Mouse (Mus musculus): ENCODE results near the gene Mob1a. TPM values are rescaled to one million over a fixed set of nuclear protein-coding genes. Genes with fewer than 3 reads are reported as not detected.
"Not testable (repeated sequence)": the region's sequence is repeated elsewhere in the genome, so short reads cannot be mapped to it uniquely, and the experiment has no call there.

Mob1a gene
- total RNA-seq, 2 experiments from 2014 or later: 17.9 to 22.5 TPM

- DNase-seq (ENCODE audit: low spot score in 2 of 2): no peak
Measured at GRCm38 (mm10) chr6:83327591-83328190, 1.9 kb downstream of the Mob1a start.

- no peak for DNase-seq (ENCODE audit: low spot score in 2 of 2)
Measured at GRCm38 (mm10) chr6:83341387-83341786, 15.6 kb downstream of the Mob1a start.

GRCm38 (mm10) chr6:83342957-83343356 is 17.1 kb downstream of the Mob1a start:
- no peak for DNase-seq (ENCODE audit: low spot score in 2 of 2)

- not testable (repeated sequence) for DNase-seq (ENCODE audit: low spot score in 2 of 2)
Measured at GRCm38 (mm10) chr6:83345285-83345684, 19.5 kb downstream of the Mob1a start.

- DNase-seq (ENCODE audit: low spot score in 2 of 2): no peak
Measured at GRCm38 (mm10) chr6:83347916-83348315, 22.1 kb downstream of the Mob1a start.

GRCm38 (mm10) chr6:83348873-83349272 is 23.1 kb downstream of the Mob1a start, which contains the start of gene Bola3:
Gene Bola3 (plus strand): TSS chr6:83349147.
- DNase-seq (ENCODE audit: low spot score in 2 of 2): no peak

- DNase-seq (ENCODE audit: low spot score in 2 of 2): peak; percentile 91 to 92
Measured at GRCm38 (mm10) chr6:83349274-83349958, 23.6 kb downstream of the Mob1a start.

- DNase-seq (ENCODE audit: low spot score in 2 of 2): no peak
Measured at GRCm38 (mm10) chr6:83350172-83350571, 24.4 kb downstream of the Mob1a start.

- no peak for DNase-seq (ENCODE audit: low spot score in 2 of 2)
Measured at GRCm38 (mm10) chr6:83350851-83351405, 25.1 kb downstream of the Mob1a start.

GRCm38 (mm10) chr6:83351490-83352160 is 25.8 kb downstream of the Mob1a start:
- no peak for DNase-seq (ENCODE audit: low spot score in 2 of 2)

GRCm38 (mm10) chr6:83352666-83353410 is 27.0 kb downstream of the Mob1a start:
- no peak for DNase-seq (ENCODE audit: low spot score in 2 of 2)

GRCm38 (mm10) chr6:83354856-83355781 is 29.3 kb downstream of the Mob1a start:
- no peak for DNase-seq (ENCODE audit: low spot score in 2 of 2)

- peak; percentile 86 to 92 for DNase-seq (ENCODE audit: low spot score in 2 of 2)
Measured at GRCm38 (mm10) chr6:83356569-83357138, 30.8 kb downstream of the Mob1a start.

- DNase-seq (ENCODE audit: low spot score in 2 of 2): no peak
Measured at GRCm38 (mm10) chr6:83357436-83357835, 31.6 kb downstream of the Mob1a start.

- no peak for DNase-seq (ENCODE audit: low spot score in 2 of 2)
Measured at GRCm38 (mm10) chr6:83361523-83362248, 35.9 kb downstream of the Mob1a start.

- no peak for DNase-seq (ENCODE audit: low spot score in 2 of 2)
Measured at GRCm38 (mm10) chr6:83363075-83363474, 37.3 kb downstream of the Mob1a start.

GRCm38 (mm10) chr6:83370316-83370965 is 44.6 kb downstream of the Mob1a start:
- DNase-seq (ENCODE audit: low spot score in 2 of 2): no peak

GRCm38 (mm10) chr6:83371350-83371749 is 45.5 kb downstream of the Mob1a start:
- DNase-seq (ENCODE audit: low spot score in 2 of 2): peak in 1 of 2 experiments; percentile 38
